In the genomic region with DNA sequence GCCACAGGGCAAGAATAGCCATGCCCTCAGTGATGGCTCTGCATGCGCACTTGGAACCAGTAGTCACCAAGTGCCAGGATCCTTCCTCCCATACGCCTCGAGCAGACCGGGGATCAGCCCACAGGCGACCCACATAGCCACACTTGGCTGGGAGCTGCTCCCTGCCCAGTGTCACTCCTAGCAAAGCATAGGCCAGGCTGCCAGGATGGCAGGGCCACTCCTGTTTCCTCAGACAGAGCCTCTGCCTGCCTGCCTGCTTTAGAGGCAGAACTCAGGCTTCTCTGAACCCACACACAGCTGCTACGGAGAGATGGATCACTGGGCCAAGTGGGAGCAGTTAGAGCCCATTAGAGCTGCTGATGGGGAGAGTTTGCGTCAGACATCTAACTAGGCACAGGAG, we compare ENCODE assay signal across 12 mouse cellular contexts. TPM values are rescaled to one million over a fixed set of nuclear protein-coding genes. Genes with fewer than 3 reads are reported as not detected.
DNase-seq lines count a peak whose midpoint lies in the region; ATAC-seq lines count a peak whose summit lies in the region.
"Had no signal": no experiment of that assay in that cellular context is flagged by ENCODE, and none has a peak within 500 bp of the region (broad histone marks: within the 10 kb centered on the region; RNA-seq: fewer than 3 reads in every experiment).

No protein-coding gene starts in this region.

- H3K4me1 ChIP-seq in embryonic facial prominence, embryonic 15.5 days = peaks cover 19% of the 10 kb centered on the region
- peaks cover 20% of the 10 kb centered on the region for H3K4me1 ChIP-seq in embryonic facial prominence, embryonic 10.5 days
- peaks cover 41% of the 10 kb centered on the region for H3K4me1 ChIP-seq in kidney, embryonic 15.5 days
- H3K4me1 ChIP-seq in neural tube, embryonic 13.5 days (replicated peaks) = peaks cover 14% of the 10 kb centered on the region
- peaks cover 8% of the 10 kb centered on the region for H3K4me1 ChIP-seq in midbrain, embryonic 13.5 days (replicated peaks)

- H3K36me3 ChIP-seq in embryonic facial prominence, embryonic 15.5 days = peaks cover 74% of the 10 kb centered on the region
- peaks cover 93% of the 10 kb centered on the region for H3K36me3 ChIP-seq in embryonic facial prominence, embryonic 10.5 days (replicated peaks)
- H3K36me3 ChIP-seq in kidney, embryonic 15.5 days = peaks cover 89% of the 10 kb centered on the region
- peaks cover 48% of the 10 kb centered on the region for H3K36me3 ChIP-seq in neural tube, embryonic 13.5 days
- H3K36me3 ChIP-seq in midbrain, embryonic 13.5 days = peaks cover 54% of the 10 kb centered on the region

- WGBS in embryonic facial prominence, embryonic 15.5 days = 87% methylated on average over 7 of the region's 7 CpGs
- 91% methylated on average over 7 of the region's 7 CpGs for WGBS in embryonic facial prominence, embryonic 10.5 days
- WGBS in kidney, embryonic 15.5 days = 90% methylated on average over 7 of the region's 7 CpGs
- 86% methylated on average over 7 of the region's 7 CpGs for WGBS in neural tube, embryonic 13.5 days
- WGBS in midbrain, embryonic 13.5 days = 96% methylated on average over 7 of the region's 7 CpGs

- H3K27me3 ChIP-seq in embryonic facial prominence, embryonic 15.5 days = no peaks in the 10 kb centered on the region
- H3K27me3 ChIP-seq in embryonic facial prominence, embryonic 10.5 days (replicated peaks; ENCODE audit: low read depth, poor library complexity, severe bottlenecking) = no peaks in the 10 kb centered on the region
- H3K27me3 ChIP-seq in kidney, embryonic 15.5 days = no peaks in the 10 kb centered on the region
- no peaks in the 10 kb centered on the region for H3K27me3 ChIP-seq in neural tube, embryonic 13.5 days
- no peaks in the 10 kb centered on the region for H3K27me3 ChIP-seq in midbrain, embryonic 13.5 days
- H3K27me3 ChIP-seq: liver, embryonic 13.5 days had no signal

- no peak for ATAC-seq in embryonic facial prominence, embryonic 15.5 days (ENCODE audit: insufficient number of reproducible peaks, low FRiP score, low TSS enrichment, low read depth)
- no peak for ATAC-seq in kidney, embryonic 15.5 days (replicated peaks; ENCODE audit: low FRiP score)
- no peak for ATAC-seq in neural tube, embryonic 13.5 days (ENCODE audit: low read depth)
- ATAC-seq in midbrain, embryonic 13.5 days = no peak
- ATAC-seq: forebrain, embryonic 14.5 days had no signal

- DNase-seq in embryonic facial prominence, embryonic 10.5 days (ENCODE audit: low spot score) = no peak
- DNase-seq in kidney, adult 18-20 months = no peak
- peak; percentile 76 for DNase-seq in cerebellum, adult 9-10 months
- no peak for DNase-seq in adrenal gland, adult 8-10 months
- DNase-seq: adrenal gland, postnatal 14 days; kidney, postnatal 10 days; liver, embryonic 13.5 days had no signal

- H3K9me3 ChIP-seq in embryonic facial prominence, embryonic 15.5 days (replicated peaks) = no peaks in the 10 kb centered on the region
- no peaks in the 10 kb centered on the region for H3K9me3 ChIP-seq in embryonic facial prominence, embryonic 10.5 days
- H3K9me3 ChIP-seq in kidney, embryonic 15.5 days (replicated peaks) = no peaks in the 10 kb centered on the region
- no peaks in the 10 kb centered on the region for H3K9me3 ChIP-seq in neural tube, embryonic 13.5 days
- no peaks in the 10 kb centered on the region for H3K9me3 ChIP-seq in midbrain, embryonic 13.5 days
- H3K9me3 ChIP-seq: liver, embryonic 13.5 days had no signal

- H3K9ac ChIP-seq in embryonic facial prominence, embryonic 15.5 days = no peak overlapping the region
- no peak overlapping the region for H3K9ac ChIP-seq in kidney, embryonic 15.5 days
- no peak overlapping the region for H3K9ac ChIP-seq in neural tube, embryonic 13.5 days
- no peak overlapping the region for H3K9ac ChIP-seq in midbrain, embryonic 13.5 days (replicated peaks)
- H3K9ac ChIP-seq: liver, embryonic 13.5 days had no signal

- H3K4me3 ChIP-seq in embryonic facial prominence, embryonic 15.5 days (replicated peaks) = no peak overlapping the region
- H3K4me3 ChIP-seq in embryonic facial prominence, embryonic 10.5 days = no peak overlapping the region
- no peak overlapping the region for H3K4me3 ChIP-seq in kidney, embryonic 15.5 days (replicated peaks)
- H3K4me3 ChIP-seq in neural tube, embryonic 13.5 days = no peak overlapping the region
- no peak overlapping the region for H3K4me3 ChIP-seq in midbrain, embryonic 13.5 days (replicated peaks)
- H3K4me3 ChIP-seq: liver, embryonic 13.5 days had no signal

- no peak overlapping the region for H3K4me2 ChIP-seq in embryonic facial prominence, embryonic 15.5 days (replicated peaks)
- H3K4me2 ChIP-seq in kidney, embryonic 15.5 days = no peak overlapping the region
- H3K4me2 ChIP-seq in neural tube, embryonic 13.5 days = no peak overlapping the region
- H3K4me2 ChIP-seq in midbrain, embryonic 13.5 days (replicated peaks) = no peak overlapping the region
- H3K4me2 ChIP-seq: liver, embryonic 13.5 days had no signal

- H3K27ac ChIP-seq in embryonic facial prominence, embryonic 15.5 days (replicated peaks) = 0 out of 2 replicates have a peak overlapping the region, but pooled peaks have one; percentile 39
- no peak overlapping the region for H3K27ac ChIP-seq in embryonic facial prominence, embryonic 10.5 days (replicated peaks)
- H3K27ac ChIP-seq in kidney, embryonic 15.5 days = peak overlapping the region; percentile 54; the same call in 1 of the 2 replicates
- H3K27ac ChIP-seq in neural tube, embryonic 13.5 days (replicated peaks) = peak overlapping the region; percentile 49; the same call in 1 of the 2 replicates
- no peak overlapping the region for H3K27ac ChIP-seq in midbrain, embryonic 13.5 days
- H3K27ac ChIP-seq: liver, embryonic 13.5 days had no signal

RNA-seq across cellular contexts. Expression of a gene that starts 36.8 kb away (rescaled TPM):
- polyA plus RNA-seq in embryonic facial prominence, embryonic 15.5 days (2015; fragmentation: Nextera tagmentation; extraction: Ambion mirVana) = 0.08 and 0.18 TPM in 2 replicates
- 0.14 and 0.32 TPM in 2 replicates for polyA plus RNA-seq in embryonic facial prominence, embryonic 10.5 days (2016; fragmentation: Nextera tagmentation; extraction: Ambion mirVana)
- polyA plus RNA-seq in kidney, embryonic 15.5 days (2015; fragmentation: Nextera tagmentation; extraction: Ambion mirVana) = 0.26 and 0.45 TPM in 2 replicates
- not detected in 2 replicates for polyA plus RNA-seq in neural tube, embryonic 13.5 days (2015; fragmentation: Nextera tagmentation; extraction: Ambion mirVana)
- 0.23 TPM in 1 of 2 replicates, not detected in the other for polyA plus RNA-seq in midbrain, embryonic 13.5 days (2015; fragmentation: Nextera tagmentation; extraction: Ambion mirVana)
- total RNA-seq in adrenal gland, adult 8-10 months (2022) = under 1 TPM; 0.14 to 0.43 (median 0.15) TPM

RNA-seq across cellular contexts. Expression of a gene that starts 48.4 kb away (rescaled TPM):
- 41.1 and 41.7 TPM in 2 replicates for polyA plus RNA-seq in embryonic facial prominence, embryonic 15.5 days (2015; fragmentation: Nextera tagmentation; extraction: Ambion mirVana)
- polyA plus RNA-seq in embryonic facial prominence, embryonic 10.5 days (2016; fragmentation: Nextera tagmentation; extraction: Ambion mirVana) = 45.7 and 46.9 TPM in 2 replicates
- 56.2 and 60.2 TPM in 2 replicates for polyA plus RNA-seq in kidney, embryonic 15.5 days (2015; fragmentation: Nextera tagmentation; extraction: Ambion mirVana)
- 12.4 and 15.5 TPM in 2 replicates for polyA plus RNA-seq in neural tube, embryonic 13.5 days (2015; fragmentation: Nextera tagmentation; extraction: Ambion mirVana)
- polyA plus RNA-seq in midbrain, embryonic 13.5 days (2015; fragmentation: Nextera tagmentation; extraction: Ambion mirVana) = 11.8 and 14.1 TPM in 2 replicates
- total RNA-seq in adrenal gland, adult 8-10 months (2022) = 100 to 1,000 TPM; 304 to 366 (median 340) TPM

Comparison
In these comparisons a context has a peak if more than half of its experiments do, and no peak if none do; other contexts are left out.
1. H3K27ac ChIP-seq: peak in embryonic facial prominence, embryonic 15.5 days (single experiment), kidney, embryonic 15.5 days (single experiment) and neural tube, embryonic 13.5 days (single experiment); none in embryonic facial prominence, embryonic 10.5 days (single experiment) and midbrain, embryonic 13.5 days (single experiment).